Mouse (Mus musculus) E14TG2a.4 (cell line): ENCODE measurements around the gene Psmb10.

Source experiments
- CTCF ChIP-seq: conservative IDR thresholded peaks from 2 replicates; pipeline ENCODE4 v1.5.1; 2014; ENCODE audit warnings: low read length
- NANOG ChIP-seq: IDR thresholded peaks from 2 replicates; pipeline ENCODE4 v1.6.1; 2014; ENCODE audit warnings: borderline replicate concordance, low read length, mixed read lengths
- POU5F1 ChIP-seq: IDR thresholded peaks from 2 replicates; pipeline ENCODE4 v1.6.1; 2014; ENCODE audit warnings: low read length, borderline replicate concordance

DNA sequence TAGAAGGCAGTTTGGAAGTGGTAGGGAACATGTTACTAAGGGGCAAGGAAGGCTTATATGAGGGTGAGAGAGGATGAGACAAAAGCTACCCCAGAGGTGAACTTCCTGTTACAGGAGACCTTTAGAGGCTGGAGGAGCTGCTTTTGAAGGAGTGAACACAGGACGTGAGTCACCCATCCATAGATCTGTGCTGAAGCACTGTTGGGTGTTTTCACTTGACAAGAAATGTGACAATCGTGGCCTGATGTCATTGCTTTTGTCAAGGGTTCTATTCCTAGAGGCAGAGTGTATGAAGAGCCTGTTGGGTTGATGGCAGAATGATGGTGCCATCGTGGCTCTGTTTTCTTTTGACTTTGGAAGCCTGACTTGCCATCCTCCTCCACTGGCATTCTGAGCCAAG is 18.9 kb downstream of the Psmb10 start:
- TF ChIP-seq CTCF (no peak), POU5F1 (no peak), NANOG (no peak)
